Mouse (Mus musculus) megakaryocyte progenitor cell, adult 5-6 weeks (primary cell): ENCODE measurements around the gene Slc4a8. TPM values are rescaled to one million over a fixed set of nuclear protein-coding genes. Genes with fewer than 3 reads are reported as not detected.
"Not testable (repeated sequence)": the region's sequence is repeated elsewhere in the genome, so short reads cannot be mapped to it uniquely, and the experiment has no call there.

Source experiments
- ATAC-seq: replicated peaks from 2 replicates; pipeline ENCODE4 v1.8.0; 2016; ENCODE audit warnings: mild to moderate bottlenecking, moderate TSS enrichment, inconsistent platforms; ENCODE audit not compliant: poor library complexity
- total RNA-seq, 2 experiments: library from RNA; stranded (forward) in 1 of 2; stranded (reverse) in 1 of 2; fragments of 157-497, 149-512 nt in 1 of 2; fragments of 200-1000 nt in 1 of 2; gene quantifications; 2 replicates each; pipeline versions ENCODE4 v1.2.3 to v1.2.4; 2015 to 2017

Gene Slc4a8
- total RNA-seq, 2 experiments from 2014 or later = 20.3 to 21.3 TPM

DNA sequence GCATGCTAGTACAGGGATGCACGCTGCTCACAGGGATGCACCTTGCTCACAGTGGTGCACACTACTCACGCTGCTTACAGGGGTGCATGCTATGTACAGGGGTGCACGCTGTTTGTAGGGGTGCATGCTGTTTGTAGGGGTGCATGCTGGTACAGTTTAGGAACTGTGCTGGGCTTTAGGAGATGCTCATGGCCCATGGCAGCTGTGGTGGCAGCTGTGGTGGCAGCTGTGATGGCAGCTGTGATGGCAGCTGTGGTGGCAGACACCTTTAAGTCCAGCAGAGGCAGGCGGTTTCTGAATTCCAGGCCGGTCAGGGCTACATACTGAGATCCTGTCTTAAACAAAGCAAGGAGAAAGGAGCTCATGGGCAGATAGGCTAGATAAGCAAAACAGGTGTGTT, 8.8 kb downstream of the Slc4a8 start:
- ATAC-seq = no peak

DNA sequence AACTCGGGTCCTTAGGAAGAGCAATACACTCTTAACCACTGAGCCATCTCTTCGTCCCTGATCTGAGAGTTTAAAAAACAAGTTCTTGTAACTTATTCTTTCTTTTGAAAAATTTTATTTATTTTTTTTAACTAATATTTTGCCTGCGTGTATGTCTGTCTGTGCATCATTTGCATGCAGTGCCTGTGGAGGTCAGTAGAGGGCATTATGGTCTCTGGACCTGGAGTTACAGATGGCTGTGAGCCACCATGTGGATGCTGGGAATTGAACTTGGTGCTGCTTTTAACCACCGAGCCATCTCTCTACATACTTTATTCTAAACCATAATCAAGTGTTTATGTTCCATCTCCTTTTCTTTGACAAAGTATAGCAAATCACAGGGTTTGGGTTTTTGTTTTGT, 11.1 kb downstream of the Slc4a8 start:
- 0 out of 2 replicates have a peak, but pooled peaks have one; percentile 23 for ATAC-seq

DNA sequence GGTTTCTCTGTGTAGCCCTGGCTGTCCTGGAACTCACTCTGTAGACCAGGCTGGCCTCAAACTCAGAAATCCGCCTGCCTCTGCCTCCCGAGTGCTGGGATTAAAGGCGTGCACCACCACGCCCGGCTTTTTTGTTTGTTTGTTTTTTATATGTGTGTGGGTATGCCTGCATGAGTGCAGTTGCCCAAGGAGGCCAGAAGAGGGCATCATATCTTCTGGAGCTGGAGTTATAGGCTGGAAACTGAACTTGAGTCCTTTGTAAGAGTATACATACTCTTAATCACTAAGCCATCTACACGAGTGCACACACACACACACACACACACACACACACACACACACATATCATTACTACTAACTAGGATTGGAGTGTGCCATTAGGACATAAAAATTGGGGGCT, 12.3 kb downstream of the Slc4a8 start:
- ATAC-seq = not testable (repeated sequence)

DNA sequence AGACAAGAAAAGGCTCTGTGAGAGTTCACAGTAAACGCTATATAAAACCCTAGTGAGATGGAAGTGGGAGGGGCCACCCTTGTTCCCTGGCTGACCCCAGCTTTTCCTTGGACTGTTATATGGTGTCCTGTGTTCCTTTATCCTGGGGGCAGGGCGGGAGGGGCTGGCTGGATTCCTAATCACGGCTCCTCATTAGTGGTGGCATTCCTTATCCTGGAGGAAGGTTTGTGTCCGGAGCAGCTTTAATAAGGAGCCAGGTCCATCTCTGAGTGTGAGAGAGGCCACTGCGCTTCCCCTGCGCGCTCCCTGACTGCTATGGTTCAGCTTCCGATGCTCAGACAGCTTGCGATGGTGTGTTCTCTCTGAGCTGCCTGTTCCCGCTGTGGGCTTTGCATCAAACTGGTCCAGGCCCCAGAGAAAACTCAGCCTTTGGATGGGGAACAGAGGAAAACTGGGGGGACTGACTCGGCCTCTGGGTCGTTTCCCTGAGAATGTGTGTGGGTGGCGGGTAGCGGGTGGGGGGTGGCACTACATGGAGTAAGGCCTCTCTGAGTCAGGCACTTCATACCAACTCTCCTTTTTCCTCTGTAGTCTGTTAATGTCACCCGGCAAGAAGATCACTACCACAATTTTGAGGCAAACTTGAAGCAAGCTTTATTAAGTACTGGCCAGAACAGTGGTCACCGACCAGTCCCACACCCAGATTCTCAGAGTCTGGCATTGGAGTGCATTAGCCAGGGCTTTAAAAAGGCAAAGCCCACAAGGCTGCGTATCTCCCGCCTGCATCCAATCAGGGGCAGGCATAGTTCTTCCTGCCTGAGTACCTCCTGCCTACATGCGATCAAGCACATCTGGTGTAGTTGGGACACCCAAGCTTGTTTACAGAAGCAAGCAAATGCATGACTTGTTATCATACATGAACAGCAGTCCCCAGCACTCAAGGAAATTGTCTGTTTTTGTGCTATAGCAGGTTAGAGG, 13.9 kb downstream of the Slc4a8 start:
- ATAC-seq = no peak

DNA sequence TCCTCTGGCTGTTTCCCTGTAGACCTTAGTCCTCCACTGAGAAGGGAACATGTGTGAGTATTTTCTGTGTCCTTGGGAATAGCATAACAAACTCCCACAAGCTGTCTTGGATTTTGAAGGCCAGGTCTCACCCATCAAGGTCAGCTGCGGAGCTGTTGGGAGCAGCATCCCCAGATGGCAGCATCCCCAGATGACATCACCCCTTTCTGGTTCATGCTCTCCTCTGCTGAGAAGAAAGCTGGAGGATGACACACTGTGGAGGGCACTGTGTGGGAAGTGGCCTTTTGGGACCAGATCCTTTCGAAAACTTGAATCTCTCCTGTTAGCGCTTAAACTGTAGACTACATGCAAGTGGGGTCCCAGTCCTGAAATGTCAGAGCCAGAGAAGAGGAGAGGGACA, 14.9 kb downstream of the Slc4a8 start:
- ATAC-seq = no peak

DNA sequence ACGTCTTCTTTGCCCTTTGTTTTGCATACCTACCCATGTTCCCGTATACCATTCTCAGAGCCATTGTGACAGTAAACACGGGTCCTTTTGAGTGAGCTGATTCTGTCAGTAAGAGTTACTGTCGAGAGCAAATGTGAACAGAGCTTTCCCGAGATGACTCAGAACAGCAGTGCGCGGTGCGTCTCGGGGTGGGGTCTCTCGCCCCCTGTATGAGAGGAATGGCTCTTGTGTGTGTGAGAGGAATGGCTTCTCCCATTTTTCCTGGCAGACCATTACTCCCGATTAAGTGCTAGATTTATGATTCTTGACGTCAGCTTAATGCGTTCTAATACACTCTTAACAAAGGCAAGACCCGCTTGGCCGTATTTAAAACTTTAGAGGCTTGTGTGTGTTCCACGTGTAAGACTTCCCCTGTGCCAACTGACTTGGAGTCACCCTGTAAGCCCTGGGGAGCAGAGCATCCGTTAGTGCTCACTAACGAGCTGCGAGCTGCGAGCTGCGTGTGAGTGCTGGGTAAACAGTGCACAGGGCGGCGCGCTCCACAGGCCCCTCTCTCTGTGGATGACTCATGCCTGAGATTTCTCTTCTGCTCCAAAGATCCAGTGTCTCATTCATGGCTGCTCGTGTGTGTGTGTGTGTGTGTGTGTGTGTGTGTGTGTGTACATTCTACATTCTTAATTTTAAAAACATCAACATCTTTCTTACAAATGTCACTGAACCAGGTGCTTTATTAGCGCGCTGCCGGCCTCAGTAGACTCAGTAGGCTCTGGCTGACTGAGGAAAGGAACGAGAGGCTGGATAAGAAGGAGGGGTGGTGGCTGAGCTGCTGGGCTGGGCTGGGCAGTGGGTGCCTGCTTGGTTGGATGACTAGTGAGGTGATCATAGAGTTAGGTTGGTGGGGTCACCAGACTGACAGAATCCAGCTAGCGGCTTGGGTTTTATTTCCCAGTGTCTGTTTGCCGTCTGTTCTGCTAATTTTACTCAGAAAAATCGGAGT, 15.8 kb downstream of the Slc4a8 start:
- ATAC-seq = no peak

DNA sequence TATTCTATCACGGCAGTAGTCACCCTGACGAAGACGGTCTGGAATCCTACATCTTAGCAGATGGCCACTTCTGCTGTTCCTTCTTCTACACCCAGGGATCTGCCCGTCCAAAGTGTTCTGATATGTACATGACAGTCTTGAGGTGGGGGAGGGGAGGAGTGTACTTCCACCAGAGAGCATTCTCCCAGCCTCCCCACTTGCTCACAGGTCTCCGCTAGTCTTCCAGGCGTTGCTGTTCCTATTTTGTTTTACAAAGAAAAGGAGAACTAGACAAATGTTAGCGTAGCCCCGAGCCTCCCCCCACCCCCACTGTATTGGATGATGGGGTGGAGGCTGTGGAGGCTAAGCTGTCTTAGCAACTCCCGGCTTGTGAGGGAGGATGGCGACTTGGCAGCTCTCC, 18.3 kb downstream of the Slc4a8 start:
- no peak for ATAC-seq

DNA sequence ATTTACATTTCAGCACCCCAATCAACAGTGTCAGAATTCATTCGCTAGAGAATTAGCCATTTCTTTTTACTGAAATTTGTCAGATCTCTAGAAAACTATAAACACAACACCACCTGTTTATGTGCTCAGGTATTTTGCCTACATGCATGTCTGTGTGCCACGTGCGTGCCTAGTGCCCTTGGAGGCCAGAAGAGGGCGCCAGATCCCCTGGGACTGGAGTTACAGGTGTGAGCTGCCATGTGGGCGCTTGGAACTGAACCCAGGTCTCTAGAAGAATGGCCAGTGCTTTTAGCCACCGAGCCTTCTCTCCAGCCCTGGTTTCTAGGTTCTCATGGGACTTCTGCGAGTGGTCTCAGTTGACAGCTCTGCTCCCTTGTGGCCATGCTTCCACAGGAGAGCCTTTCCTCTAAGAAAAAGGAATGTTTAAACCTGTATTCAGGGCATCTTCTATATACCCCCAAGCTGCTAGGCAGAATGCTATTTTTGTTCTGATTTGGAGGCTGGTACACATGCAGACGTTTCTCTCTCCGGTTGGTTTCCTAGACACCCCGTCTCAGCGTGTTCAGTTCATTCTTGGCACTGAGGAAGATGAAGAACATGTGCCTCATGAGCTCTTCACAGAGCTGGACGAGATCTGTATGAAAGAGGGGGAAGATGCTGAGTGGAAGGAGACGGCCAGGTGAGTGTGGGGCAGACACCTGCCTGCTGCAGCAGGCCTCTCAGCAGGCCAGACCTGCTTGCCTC, 21.9 kb downstream of the Slc4a8 start:
- ATAC-seq = no peak

DNA sequence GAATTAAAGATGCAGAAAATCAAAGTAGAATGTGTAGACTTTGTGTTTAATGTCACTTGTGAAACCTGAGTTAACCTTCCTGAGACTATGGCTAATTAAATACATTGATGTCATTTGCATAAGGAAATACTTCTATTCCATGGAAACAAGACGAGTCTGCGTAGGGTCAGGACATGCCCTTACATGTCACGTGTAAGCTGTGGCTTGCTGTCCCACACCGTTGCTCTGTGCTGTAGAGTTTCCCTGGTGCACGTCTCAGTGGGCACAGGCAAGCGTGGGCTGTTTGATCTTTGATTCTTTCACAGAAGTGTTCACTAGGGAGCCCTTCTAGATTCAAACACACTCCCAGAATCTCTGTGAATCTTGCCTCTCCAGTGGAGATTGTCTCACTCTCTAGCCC, 28.7 kb downstream of the Slc4a8 start:
- ATAC-seq = no peak

DNA sequence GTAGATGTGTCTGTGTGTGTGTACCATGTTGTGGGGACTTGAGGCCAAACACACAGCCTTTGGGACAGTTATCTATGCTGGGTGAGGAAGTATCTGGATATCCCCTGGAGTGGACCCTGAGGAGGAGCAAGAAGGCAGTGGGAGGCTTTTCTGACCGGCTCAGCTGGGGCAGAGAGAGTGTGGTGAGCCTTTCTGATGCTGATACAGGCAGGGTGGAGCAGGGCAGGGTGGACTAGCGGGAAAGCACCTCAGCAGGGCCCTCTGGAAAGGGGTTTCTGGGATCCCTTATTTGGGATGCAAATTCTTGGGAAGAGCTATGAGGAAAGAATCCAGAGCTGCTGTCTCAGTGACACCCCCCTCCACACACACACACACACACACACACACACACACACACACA, 30.8 kb downstream of the Slc4a8 start:
- ATAC-seq = no peak

DNA sequence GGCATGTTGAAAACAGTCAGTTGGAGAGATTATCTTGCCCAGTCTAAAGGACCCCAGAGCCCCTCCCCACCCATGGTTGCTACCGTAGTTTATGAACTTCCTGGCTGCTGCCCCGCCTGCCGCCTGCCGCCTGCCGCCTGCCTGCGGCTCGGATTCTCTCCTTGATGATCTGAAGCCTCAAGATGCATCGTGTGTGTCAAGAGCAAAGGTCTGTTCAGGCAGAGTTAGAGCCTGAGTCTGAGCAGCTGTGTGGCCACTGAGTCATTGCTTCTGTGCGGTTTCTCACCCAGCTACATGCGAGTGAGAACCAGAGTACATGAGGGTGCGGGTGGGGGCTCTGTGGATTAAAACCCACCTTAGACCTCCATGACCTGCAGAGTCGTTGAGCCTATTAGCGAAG, 39.4 kb downstream of the Slc4a8 start:
- ATAC-seq = no peak

DNA sequence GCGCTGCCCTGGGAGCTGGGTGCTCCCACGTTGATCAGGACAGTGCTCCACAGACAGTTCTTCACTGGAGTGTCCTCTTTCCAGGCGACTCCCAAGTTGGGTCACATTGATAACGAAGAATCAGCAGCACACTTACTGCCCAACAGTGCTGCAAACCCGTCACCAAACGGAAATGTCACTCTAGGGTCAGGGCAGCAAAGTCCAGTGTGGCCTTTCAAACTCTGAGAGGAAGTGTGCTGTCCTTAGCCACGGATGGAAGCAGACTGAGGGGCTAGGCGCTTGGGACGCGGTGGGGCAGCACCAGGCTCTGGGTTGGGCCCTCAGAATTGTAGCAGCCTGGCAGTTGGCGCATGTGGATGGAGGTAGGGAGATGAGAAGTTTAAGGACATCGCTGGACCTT, 46.5 kb downstream of the Slc4a8 start:
- no peak for ATAC-seq

DNA sequence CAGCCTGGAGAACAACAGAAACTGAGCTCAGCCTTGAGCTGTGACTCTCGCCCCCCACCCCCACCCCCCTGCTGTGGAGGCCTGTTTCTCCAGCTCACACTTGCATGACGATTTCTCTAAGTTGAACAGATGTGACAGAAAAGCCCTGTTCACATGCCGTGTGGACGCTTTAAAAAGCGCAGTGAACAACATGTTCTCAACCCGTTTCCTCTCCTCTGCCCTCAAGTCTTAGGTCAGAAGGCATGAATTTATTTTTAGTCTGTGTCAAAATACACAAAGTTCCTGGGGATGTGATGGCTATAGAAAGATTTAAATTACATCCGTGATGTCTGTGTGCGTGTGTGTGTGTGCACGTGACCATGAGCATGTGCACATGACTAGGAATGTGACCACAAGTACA, 46.9 kb downstream of the Slc4a8 start:
- no peak for ATAC-seq

DNA sequence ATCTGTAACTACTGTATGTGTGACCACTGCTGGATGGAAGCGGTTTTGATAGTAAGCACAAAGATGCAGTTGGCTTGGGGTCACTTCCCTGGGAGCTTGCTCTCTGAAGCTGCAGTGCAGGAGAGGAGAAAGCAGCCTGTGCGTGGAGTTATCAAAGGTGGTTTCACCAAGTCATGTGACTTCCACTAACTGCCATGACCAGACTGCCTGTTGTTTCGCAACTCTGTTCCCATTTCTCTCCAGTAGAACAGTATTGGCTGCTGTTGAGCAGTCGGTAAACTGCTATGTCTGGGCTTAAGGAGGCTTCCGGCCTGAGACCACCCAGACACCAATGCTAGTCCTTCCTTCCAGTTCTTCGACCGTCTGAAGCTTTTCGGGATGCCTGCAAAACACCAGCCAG, 48.7 kb downstream of the Slc4a8 start:
- peak; percentile 81 for ATAC-seq

DNA sequence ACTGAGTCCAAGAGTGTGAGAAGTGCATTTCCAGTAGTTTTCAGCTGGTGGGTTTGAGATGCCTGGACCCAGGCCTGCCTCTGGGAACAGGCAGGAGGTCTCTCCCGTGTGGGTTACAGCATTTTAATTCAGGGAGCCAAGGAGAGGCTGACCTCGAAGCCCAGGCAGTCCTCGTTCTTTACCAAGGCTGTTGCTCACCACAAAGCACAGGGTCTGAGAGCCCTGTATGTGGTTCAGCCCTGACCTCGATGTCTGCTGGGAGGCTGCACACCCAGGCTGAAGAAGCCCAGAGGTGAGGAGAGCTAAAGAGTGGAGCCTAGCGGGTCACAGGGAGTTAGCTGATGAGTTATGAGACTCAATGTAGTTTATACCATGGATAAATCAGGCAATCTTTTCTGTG, 52.0 kb downstream of the Slc4a8 start:
- ATAC-seq = no peak

DNA sequence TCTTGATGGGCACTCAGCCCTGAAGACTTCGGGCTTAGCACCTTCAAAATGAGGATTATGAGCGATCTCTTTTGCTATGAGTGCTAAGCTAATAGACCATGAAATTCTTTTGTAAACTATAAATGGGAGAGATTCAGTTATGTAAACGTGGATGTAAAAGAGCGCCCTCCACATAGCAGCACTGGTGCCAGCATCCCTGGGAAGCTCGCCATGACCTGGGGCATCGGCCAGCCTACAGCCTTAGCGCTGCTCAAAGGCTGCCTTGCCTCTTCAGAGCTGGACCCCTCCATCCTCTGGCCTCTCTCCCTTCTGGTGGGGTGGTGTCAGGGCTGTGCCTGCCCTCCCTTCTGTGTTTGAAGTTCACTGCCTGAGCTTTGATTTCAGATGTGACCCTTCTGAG, 52.5 kb downstream of the Slc4a8 start:
- ATAC-seq = no peak

DNA sequence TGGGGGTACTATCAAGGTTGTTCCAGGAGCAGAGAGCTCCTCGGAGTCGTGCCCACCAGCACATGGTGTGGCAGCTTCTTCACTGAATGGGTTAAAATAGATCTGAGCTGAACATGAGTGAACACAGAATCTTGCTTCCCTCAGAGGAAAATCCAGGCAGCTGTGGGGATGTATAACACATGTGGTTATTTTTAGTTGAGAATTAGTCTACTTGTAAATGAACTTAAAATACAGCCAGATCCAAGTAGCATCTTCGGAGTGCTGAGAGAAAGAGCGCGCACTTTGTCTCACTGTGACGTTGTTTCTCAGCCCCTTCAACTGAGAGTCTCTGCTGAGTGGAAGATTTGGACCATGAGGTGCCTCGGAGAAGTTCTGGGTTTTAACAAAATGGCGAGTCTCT, 53.8 kb downstream of the Slc4a8 start:
- no peak for ATAC-seq

DNA sequence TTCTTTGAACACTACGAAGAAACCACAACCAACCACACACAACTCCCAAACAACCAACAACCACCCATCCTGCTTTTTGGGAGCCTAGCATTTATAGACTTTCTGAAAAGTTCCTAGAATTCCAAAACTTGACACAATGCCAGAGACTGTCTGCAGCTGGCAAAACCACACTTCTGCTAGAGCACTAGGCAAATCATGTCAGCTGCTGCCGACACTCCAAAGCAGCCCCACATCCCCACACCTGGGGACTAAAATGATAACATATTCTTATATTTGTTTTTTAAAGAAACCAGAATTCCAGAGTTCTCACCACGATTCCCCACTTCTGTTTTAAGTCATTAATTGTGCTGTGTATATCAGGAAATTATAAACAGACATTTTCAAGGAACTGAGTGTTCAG, 57.3 kb downstream of the Slc4a8 start:
- ATAC-seq = no peak

DNA sequence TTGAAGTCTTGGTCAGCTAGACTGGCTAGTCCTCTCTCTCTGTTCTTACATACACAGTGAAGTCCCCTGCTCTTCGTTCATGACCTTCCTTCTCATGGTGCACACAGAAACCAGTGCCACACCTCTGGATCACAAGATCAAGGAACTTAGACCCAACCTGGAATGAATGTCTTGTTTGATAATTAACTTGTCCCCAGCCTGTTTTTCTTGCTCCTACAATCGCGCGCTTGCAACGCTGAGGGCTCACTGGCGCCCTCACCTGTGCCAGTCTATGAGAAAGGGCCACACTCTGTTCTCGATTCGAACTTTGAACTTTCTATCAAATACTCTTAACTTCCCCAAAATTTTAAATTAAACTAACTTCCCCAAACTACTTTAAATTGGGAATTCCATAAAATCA, 60.3 kb downstream of the Slc4a8 start:
- 0 out of 2 replicates have a peak, but pooled peaks have one; percentile 44 for ATAC-seq

DNA sequence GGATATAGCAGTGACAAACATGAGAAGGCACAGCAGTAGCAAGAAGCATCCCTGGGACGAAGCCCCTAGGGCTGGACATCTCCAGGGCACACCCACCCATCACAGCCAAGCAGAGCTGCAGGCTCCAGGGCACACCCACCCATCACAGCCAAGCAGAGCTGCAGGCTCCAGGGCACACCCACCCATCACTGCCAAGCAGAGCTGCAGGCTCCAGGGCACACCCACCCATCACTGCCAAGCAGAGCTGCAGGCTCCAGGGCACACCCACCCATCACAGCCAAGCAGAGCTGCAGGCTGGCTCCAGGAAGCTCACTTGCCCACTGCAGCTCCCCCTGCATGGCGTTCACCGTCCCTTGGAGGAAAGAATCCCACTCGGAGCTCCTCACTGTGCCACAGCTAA, 60.8 kb downstream of the Slc4a8 start:
- peak; percentile 60 for ATAC-seq
